Mouse (Mus musculus) cerebellum, postnatal 36 days (tissue): ENCODE results near the gene Atp7b.

ENCODE experiments used
- DNase-seq, 2 experiments: peaks; one replicate each; pipeline ENCODE4 v3.0.0; 2021 to 2022; ENCODE audit warnings: mixed read lengths in 2 of 2

Atp7b gene

DNA sequence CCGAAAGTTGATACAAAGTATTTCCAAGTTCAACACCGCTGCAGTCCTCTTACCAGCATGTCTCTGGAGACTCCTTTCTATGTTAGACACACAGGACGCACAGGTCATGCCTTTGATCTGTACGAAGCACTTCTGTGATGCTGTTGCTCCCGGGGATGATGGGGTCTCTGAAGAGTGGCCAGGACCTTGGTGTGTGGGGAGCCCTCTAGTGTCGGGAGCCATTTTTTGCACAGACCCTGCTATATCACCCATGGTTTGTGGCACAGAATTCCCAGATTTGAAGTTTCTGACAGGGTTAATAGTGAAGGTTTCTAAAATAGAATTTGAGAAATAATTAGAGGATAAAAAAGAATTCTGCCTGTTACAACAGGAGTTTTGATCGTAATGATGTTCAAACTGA, 37.9 kb downstream of the Atp7b start:
- DNase-seq, result no peak

GRCm38 (mm10) chr8:22019498-22019897, 40.6 kb downstream of the Atp7b start:
- no peak for DNase-seq

DNA sequence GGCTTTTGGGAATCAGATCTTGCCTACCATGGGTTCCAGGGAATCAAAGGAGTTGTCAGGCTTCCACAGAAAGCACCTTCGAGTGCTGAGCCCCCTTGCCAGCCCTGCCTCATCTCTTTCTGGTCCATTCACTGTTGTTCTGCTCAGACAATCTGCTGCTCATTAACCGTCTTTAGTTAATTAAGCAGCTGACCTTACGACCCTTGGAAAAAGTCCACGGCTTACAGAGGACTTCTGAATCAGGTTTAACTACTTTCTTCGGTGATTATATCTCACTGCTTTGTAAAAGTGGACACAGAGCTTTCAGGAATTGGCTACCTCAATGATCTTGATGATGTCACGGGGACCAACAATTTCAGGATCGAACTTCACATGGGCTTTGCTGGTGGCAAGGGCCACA, 42.4 kb downstream of the Atp7b start:
- DNase-seq, result no peak

- DNase-seq, result no peak
Measured at GRCm38 (mm10) chr8:22013034-22013707, 46.9 kb downstream of the Atp7b start.

DNA sequence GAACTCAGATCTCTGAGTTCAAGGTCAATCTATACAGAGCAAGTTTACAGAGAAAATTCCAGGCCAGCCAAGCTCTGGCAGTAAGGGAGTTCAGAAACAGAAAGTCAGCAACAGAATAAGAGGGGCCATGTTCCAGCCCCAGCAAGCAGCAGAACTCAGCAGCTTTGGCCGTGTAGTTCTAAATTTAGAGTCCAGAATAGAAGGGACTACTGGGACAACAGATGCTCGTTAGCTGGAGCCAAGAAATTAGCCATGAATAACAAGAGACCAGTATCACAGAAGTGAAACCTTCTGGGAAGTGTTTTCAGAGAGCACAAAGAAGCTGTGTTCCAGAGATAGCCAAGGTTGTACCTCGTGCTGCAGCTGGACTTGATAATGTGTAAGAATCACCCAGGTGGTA, 50.7 kb downstream of the Atp7b start:
- DNase-seq, result peak in 1 of 2 experiments; percentile 7

- no peak for DNase-seq
Measured at GRCm38 (mm10) chr8:22006423-22006822, 53.7 kb downstream of the Atp7b start.

DNA sequence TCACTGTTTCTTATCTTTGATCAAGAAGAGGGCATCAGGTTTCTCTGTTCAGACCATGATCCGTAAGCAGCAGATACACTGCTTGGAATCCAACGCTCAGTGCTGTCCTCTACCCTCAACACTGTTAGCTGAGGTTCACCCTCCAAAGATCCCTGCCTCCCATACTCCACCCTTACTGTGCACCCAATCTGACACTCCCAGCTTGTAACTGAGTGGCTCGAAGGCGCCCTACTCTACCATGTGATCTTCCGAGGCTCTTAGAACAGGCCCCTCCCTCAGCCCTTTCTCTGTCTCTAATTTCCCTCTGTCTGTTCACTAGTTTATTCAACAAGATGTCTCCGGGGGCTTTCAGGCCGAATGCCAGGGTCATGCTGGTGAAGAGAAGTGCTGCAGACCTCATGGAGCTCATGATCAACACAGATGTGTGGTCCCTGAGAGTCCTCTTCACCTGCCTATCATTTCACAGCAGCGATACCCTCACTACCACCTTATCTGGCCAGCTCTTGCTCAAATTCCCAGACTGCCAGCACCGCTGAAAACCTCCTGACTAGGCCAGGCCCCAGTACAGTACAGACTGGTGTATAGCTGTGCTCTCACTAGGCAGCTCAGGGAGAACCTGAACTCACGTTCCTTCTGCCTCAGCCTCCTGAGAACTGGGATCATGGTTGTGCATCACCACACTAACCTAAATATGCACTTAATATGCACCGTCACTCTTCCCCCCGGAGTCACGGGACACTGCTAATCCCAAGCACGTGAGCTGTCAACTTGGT, 55.2 kb downstream of the Atp7b start:
- DNase-seq, result no peak

DNA sequence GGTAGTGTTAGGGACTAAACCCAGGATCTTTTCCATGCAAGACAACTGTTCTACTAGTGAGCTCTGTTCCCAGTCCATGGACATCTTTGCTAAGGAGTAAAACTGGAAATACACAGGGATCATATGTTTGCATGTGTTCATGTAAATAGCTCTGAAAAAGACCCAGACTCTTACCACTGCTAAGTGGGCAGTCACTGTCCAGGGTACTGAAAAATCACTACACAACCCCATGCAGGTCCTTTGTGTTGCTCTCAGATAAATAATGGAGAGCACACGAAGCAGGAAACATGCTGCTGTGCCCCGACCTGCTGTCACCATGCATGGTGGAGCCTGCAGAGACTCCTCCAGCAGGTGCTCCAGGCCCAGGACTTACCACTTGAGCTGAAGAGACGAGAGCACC, 64.9 kb downstream of the Atp7b start:
- DNase-seq, result no peak

GRCm38 (mm10) chr8:21992184-21992583, 67.9 kb downstream of the Atp7b start:
- peak; percentile 53 to 66 for DNase-seq

DNA sequence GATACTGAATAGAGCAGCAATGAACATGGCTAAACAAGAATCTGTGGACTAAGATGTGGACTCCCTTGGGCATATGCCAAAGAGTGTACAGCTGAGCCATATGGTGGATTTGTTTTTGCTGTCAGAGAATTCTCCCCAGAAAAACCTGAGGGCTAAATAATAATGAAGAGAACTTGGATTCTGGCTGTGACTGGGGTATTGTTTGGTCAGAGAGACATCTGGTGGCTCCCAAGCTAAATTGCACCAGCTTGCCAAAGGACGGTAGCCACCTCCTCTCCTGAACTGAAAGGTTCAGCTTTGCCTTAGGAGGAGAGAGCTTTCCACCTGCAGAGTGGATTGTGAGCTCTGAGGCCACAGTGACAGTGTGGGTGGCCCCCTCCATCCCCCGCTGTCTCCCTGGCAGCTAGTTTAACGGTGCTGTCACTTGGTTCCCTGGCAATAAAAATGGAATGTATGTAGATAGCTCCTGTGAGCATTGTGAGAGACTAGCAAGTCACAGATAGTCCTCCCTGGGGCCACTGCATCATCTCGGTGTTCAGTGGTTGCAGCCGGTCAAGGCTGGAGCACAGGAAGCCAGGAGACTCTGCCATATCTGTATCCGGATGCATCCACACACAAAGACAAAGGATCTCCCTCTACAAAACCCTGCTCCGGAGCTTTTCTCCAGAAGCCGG, 78.3 kb downstream of the Atp7b start:
- peak; percentile 8 to 9 for DNase-seq

- DNase-seq, result no peak
Measured at GRCm38 (mm10) chr8:21978193-21978592, 81.9 kb downstream of the Atp7b start.

DNA sequence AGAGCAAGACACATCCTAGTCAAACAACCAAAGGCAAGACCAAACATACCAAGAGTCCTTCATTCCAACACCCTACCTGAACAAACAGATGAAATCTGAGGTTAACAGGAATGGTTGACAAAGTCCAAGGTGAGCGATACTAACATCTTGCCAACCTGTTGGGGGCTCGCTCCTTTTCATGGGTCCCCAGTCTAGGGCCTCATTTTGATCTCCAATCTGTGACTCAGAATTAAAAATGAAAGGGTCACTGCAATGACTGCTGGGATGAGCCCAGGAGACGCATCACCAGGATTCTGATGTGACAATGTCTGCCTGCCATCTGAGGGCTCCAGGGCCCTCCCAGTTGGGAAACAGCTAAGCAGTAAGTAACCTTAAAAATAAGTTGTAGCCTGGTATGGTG, 90.6 kb downstream of the Atp7b start, which contains the start of gene Ccdc70:
Ccdc70 (plus strand) TSS at position 301 of the 400 bp plus-strand sequence.
- no peak for DNase-seq

GRCm38 (mm10) chr8:21966646-21967045, 93.5 kb downstream of the Atp7b start:
- no peak for DNase-seq

GRCm38 (mm10) chr8:21958414-21958813, 101.7 kb downstream of the Atp7b start, which contains the start of gene Fam90a1a:
Gene Fam90a1a (plus strand): TSS chr8:21958714.
- no peak for DNase-seq

DNA sequence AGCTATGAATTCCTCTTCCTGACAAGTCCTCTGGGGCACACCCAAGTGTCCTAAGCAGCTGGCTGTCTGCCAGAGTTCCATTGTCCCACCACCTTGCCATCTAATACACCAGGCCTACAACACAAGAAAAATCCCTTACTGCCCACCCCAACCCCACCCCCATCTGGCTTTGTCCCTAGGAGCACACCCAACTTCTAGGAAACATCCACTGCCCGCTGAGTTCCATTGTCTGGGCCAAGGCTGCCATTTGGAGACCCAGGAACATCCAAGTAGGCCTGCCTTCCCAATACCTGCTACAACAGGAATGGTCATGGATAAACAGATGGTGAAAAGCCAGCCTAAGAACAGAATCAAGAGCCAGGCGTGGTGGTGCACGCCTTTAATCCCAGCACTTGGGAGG, 103.8 kb downstream of the Atp7b start:
- no peak for DNase-seq

- DNase-seq, result peak; percentile 27 to 38
Measured at GRCm38 (mm10) chr8:21955321-21955720, 104.8 kb downstream of the Atp7b start.

GRCm38 (mm10) chr8:21947311-21948017, 112.6 kb downstream of the Atp7b start:
- DNase-seq, result no peak

GRCm38 (mm10) chr8:21946462-21946861, 113.6 kb downstream of the Atp7b start, which contains the start of gene Defb13:
Gene Defb13 (plus strand): TSS chr8:21946762.
- DNase-seq, result no peak
